Mouse (Mus musculus): ENCODE results near the gene Pnp. TPM values are rescaled to one million over a fixed set of nuclear protein-coding genes. Genes with fewer than 3 reads are reported as not detected.
"Not testable (repeated sequence)": the region's sequence is repeated elsewhere in the genome, so short reads cannot be mapped to it uniquely, and the experiment has no call there.

Gene Pnp
- total and polyA plus RNA-seq, 3 experiments: 80.0 to 118 (median 99.3) TPM

DNA sequence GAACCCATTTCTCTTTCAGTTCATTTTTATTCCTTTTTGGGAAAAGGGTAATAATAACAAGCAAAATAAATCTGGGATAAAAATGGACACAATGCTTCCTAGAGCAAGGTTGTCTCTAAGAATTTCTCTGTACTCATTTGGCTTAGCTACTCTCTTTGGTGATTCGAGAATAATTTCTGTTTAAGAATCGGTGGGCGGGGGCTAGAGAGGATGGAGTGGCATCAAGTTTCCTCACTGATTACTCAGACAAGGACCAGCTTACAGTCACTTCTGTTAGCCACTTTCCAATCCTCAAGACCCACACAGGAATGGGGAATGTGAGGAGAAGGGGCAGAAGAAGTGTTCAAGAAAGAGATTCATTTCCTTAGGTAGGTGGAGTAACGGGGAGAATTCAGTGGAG is 77.9 kb downstream of the Pnp start:
- dilution Hi-C loops (cut with MboI; ENCODE audit: extremely low pct_ligation_motif_present, extremely low pct_unique_long_range_greater_than_20kb, low sequenced_read_pairs): no loop called here

DNA sequence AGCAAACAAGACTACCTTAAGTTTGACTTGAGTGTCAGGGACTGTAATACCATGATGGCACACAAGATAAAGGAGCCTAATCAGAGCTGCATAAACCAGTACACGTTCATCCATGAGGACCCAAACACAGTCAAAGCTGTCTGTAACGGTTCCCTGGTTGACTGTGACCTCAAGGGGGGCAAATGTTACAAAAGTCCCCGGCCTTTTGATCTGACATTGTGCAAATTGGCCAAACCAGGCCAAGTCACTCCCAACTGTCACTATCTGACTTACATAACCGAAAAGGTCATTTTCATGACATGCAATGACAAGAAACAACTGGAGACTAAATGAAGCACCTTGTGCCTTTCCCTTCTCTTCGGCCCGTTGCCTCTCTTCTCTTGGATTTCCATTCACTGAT is 78.7 kb downstream of the Pnp start:
- no peaks in the 10 kb centered on the region for H3K9me3 ChIP-seq (replicated peaks; ENCODE audit: low read length)
- H3K4me2 ChIP-seq (ENCODE audit: insufficient read depth, low read depth, poor library complexity, severe bottlenecking): no peak overlapping the region
- no peak for DNase-seq (ENCODE audit: extremely low read depth)
- in situ Hi-C loops (cut with MboI; ENCODE audit: low pct_ligation_motif_present, low pct_unique_long_range_greater_than_20kb, low sequenced_read_pairs) (no loop called here), dilution Hi-C loops (cut with MboI; ENCODE audit: extremely low pct_ligation_motif_present, extremely low pct_unique_long_range_greater_than_20kb, low sequenced_read_pairs) (no loop called here)
- no peaks in the 10 kb centered on the region for H3K4me1 ChIP-seq (ENCODE audit: control insufficient read depth in 1 of 2, insufficient read depth in 2 of 2)
- TF ChIP-seq NELFE (IDR thresholded peaks at IDR 0.05; ENCODE audit: low read depth, low read length) (no peak), NRF1 (IDR thresholded peaks at IDR 0.05; ENCODE audit: low read depth, low read length) (no peak), ETS1 (conservative IDR thresholded peaks at IDR 0.05; ENCODE audit: low read depth, low read length) (no peak), SIN3A (IDR thresholded peaks at IDR 0.05; ENCODE audit: low read length) (no peak), MYC (IDR thresholded peaks at IDR 0.05; ENCODE audit: low read depth, low read length) (no peak), JUN (IDR thresholded peaks at IDR 0.05; ENCODE audit: insufficient read depth, low read depth, low read length) (no peak), POLR2A (IDR thresholded peaks at IDR 0.05; ENCODE audit: low read depth, low read length) (no peak), MEF2A (IDR thresholded peaks at IDR 0.05; ENCODE audit: borderline replicate concordance, low read depth, low read length) (no peak), RCOR1 (conservative IDR thresholded peaks at IDR 0.05; ENCODE audit: low read depth, low read length) (no peak), TCF12 (IDR thresholded peaks at IDR 0.05; ENCODE audit: low read depth, low read length) (no peak), GABPA (IDR thresholded peaks at IDR 0.05; ENCODE audit: insufficient replicate concordance, low read depth, low read length) (no peak), EP300 (IDR thresholded peaks at IDR 0.05; ENCODE audit: low read length) (no peak), BHLHE40 (IDR thresholded peaks at IDR 0.05; ENCODE audit: low read depth, low read length) (no peak)
- H3K27me3 ChIP-seq (replicated peaks): no peaks in the 10 kb centered on the region
- no peak overlapping the region for H3K27ac ChIP-seq (ENCODE audit: insufficient read depth, low read depth)
- H3K4me3 ChIP-seq (replicated peaks in 1 of 3; ENCODE audit: low read depth in 2 of 3, low read length in 2 of 3, poor library complexity in 1 of 3): no peak overlapping the region
- H3K36me3 ChIP-seq (replicated peaks in 1 of 2; ENCODE audit: control insufficient read depth in 1 of 2, insufficient read depth in 1 of 2, low read length in 1 of 2): no peaks in the 10 kb centered on the region
- no peak overlapping the region for H3K9ac ChIP-seq (ENCODE audit: insufficient read depth, low read depth)
- H3K79me2 ChIP-seq (replicated peaks; ENCODE audit: control insufficient read depth, extremely low read depth, insufficient read depth, poor library complexity, severe bottlenecking): no peaks in the 10 kb centered on the region

More for the DNA sequence above, 77.9 kb downstream of the Pnp start:
- TF ChIP-seq MEF2A (IDR thresholded peaks at IDR 0.05; ENCODE audit: borderline replicate concordance, low read depth, low read length) (no peak), NELFE (IDR thresholded peaks at IDR 0.05; ENCODE audit: low read depth, low read length) (no peak), ZMIZ1 (IDR thresholded peaks at IDR 0.05; ENCODE audit: low read depth, low read length) (no peak), IRF4 (IDR thresholded peaks at IDR 0.05; ENCODE audit: low read depth, low read length) (no peak), RAD21 (IDR thresholded peaks at IDR 0.05; ENCODE audit: low read depth, low read length) (no peak), POLR2AphosphoS2 (IDR thresholded peaks at IDR 0.05; ENCODE audit: low read depth, low read length) (no peak), ZC3H11A (IDR thresholded peaks at IDR 0.05; ENCODE audit: low read depth, low read length) (no peak), ZKSCAN1 (IDR thresholded peaks at IDR 0.05; ENCODE audit: borderline replicate concordance, low read depth, low read length) (no peak), JUN (IDR thresholded peaks at IDR 0.05; ENCODE audit: insufficient read depth, low read depth, low read length) (no peak), MYC (IDR thresholded peaks at IDR 0.05; ENCODE audit: low read depth, low read length) (no peak), TBP (conservative IDR thresholded peaks at IDR 0.05; ENCODE audit: low read depth, low read length) (no peak), HCFC1 (IDR thresholded peaks at IDR 0.05; ENCODE audit: low read depth, low read length) (no peak), TCF12 (IDR thresholded peaks at IDR 0.05; ENCODE audit: low read depth, low read length) (no peak), GABPA (IDR thresholded peaks at IDR 0.05; ENCODE audit: insufficient replicate concordance, low read depth, low read length) (no peak), MAX (IDR thresholded peaks at IDR 0.05; ENCODE audit: low read length) (no peak), EP300 (IDR thresholded peaks at IDR 0.05; ENCODE audit: low read length) (no peak), KAT2A (IDR thresholded peaks at IDR 0.05; ENCODE audit: insufficient replicate concordance, low read length) (no peak), USF1 (IDR thresholded peaks at IDR 0.05; ENCODE audit: low read depth, low read length) (no peak), E2F4 (IDR thresholded peaks at IDR 0.05; ENCODE audit: insufficient replicate concordance, low read depth, low read length) (no peak), ELF1 (IDR thresholded peaks at IDR 0.05; ENCODE audit: low read depth, low read length) (no peak)
- no peaks in the 10 kb centered on the region for H3K36me3 ChIP-seq (replicated peaks in 1 of 2; ENCODE audit: control insufficient read depth in 1 of 2, insufficient read depth in 1 of 2, low read length in 1 of 2)
- no peaks in the 10 kb centered on the region for H3K4me1 ChIP-seq (ENCODE audit: control insufficient read depth in 1 of 2, insufficient read depth in 2 of 2)
- no peak overlapping the region for H3K27ac ChIP-seq (ENCODE audit: insufficient read depth, low read depth)
- no peaks in the 10 kb centered on the region for H3K9me3 ChIP-seq (replicated peaks; ENCODE audit: low read length)
- DNase-seq (ENCODE audit: extremely low read depth): no peak
- no peak overlapping the region for H3K4me3 ChIP-seq (replicated peaks in 1 of 3; ENCODE audit: low read depth in 2 of 3, low read length in 2 of 3, poor library complexity in 1 of 3)
- H3K9ac ChIP-seq (ENCODE audit: insufficient read depth, low read depth): no peak overlapping the region
- in situ Hi-C loops (cut with MboI; ENCODE audit: low pct_ligation_motif_present, low pct_unique_long_range_greater_than_20kb, low sequenced_read_pairs): no loop called here
- H3K27me3 ChIP-seq (replicated peaks): no peaks in the 10 kb centered on the region
- H3K79me2 ChIP-seq (replicated peaks; ENCODE audit: control insufficient read depth, extremely low read depth, insufficient read depth, poor library complexity, severe bottlenecking): no peaks in the 10 kb centered on the region
- H3K4me2 ChIP-seq (ENCODE audit: insufficient read depth, low read depth, poor library complexity, severe bottlenecking): no peak overlapping the region

DNA sequence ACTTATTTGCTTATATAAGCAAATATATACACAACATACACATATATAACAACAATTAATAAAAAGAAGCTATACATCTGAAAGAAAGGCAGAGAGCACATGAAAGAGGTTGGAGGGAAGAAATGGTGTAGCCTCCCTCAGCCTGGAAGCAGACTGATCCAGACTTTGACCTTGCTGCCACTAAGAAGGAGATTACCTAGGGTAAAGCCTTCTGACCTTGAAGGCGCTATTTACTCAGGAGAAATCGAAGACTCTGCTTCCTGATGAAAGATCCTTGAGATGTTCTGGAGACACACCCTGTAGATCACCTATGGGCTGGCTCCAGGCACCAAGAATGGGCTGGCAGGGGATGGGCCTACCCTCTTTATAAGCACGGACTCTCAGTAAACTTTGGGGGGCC is 83.8 kb downstream of the Pnp start:
- H3K9ac ChIP-seq (ENCODE audit: insufficient read depth, low read depth); H3K4me2 ChIP-seq (ENCODE audit: insufficient read depth, low read depth, poor library complexity, severe bottlenecking); H3K27ac ChIP-seq (ENCODE audit: insufficient read depth, low read depth); H3K36me3 ChIP-seq (replicated peaks in 1 of 2; ENCODE audit: control insufficient read depth in 1 of 2, insufficient read depth in 1 of 2, low read length in 1 of 2); H3K4me3 ChIP-seq (replicated peaks in 1 of 3; ENCODE audit: low read depth in 2 of 3, low read length in 2 of 3, poor library complexity in 1 of 3); H3K9me3 ChIP-seq (replicated peaks; ENCODE audit: low read length); in situ Hi-C loops (cut with MboI; ENCODE audit: low pct_ligation_motif_present, low pct_unique_long_range_greater_than_20kb, low sequenced_read_pairs); H3K79me2 ChIP-seq (replicated peaks; ENCODE audit: control insufficient read depth, extremely low read depth, insufficient read depth, poor library complexity, severe bottlenecking); DNase-seq (ENCODE audit: extremely low read depth); H3K4me1 ChIP-seq (ENCODE audit: control insufficient read depth in 1 of 2, insufficient read depth in 2 of 2); dilution Hi-C loops (cut with MboI; ENCODE audit: extremely low pct_ligation_motif_present, extremely low pct_unique_long_range_greater_than_20kb, low sequenced_read_pairs); H3K27me3 ChIP-seq (replicated peaks): not testable (repeated sequence)
